In the genomic region with DNA sequence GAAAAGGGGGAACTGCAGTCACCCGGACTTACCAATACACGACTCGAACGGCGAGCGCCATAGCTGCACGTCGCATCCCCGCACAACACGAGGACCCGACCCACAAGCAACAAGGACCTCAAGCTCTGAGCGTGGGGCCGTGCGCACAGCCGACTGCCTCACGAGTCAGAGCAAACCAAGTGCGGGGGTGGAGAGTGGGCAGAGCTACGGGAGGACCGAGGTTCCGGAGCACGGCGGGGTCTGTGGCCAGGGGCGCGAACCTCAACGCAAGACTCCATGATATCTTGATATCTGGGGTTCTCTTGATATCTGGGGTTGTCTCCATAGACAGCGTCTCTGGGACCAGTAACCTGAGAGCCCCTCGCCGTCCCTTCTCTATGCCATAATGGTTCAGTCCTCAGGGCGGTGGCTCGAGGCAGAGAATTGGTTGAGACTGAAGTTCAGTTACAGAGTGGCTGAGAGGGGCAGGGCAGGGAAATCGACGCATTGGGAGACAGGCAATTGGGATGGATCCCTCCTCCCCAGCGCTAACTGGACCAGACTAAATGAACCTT, we compare ENCODE assay signal across 8 mouse cellular contexts. TPM values are rescaled to one million over a fixed set of nuclear protein-coding genes. Genes with fewer than 3 reads are reported as not detected.
DNase-seq lines count a peak whose midpoint lies in the region; ATAC-seq lines count a peak whose summit lies in the region.

Gene Selenow, minus strand, starts transcription at position 183 of the 554 bp plus-strand sequence.

- peak within 1 kb of the TSS; percentile 90 for H3K4me2 ChIP-seq in heart, embryonic 14.5 days (ENCODE audit: low read length)
- peak within 1 kb of the TSS; percentile 82 for H3K4me2 ChIP-seq in liver, embryonic 13.5 days
- peak within 1 kb of the TSS; percentile 82 for H3K4me2 ChIP-seq in stomach, embryonic 16.5 days (ENCODE audit: low read depth, low read length)

- peak within 1 kb of the TSS; percentile 89 for H3K9ac ChIP-seq in heart, embryonic 14.5 days (ENCODE audit: low read length)
- H3K9ac ChIP-seq in liver, embryonic 13.5 days, result peak within 1 kb of the TSS; percentile 82
- H3K9ac ChIP-seq in stomach, embryonic 16.5 days (ENCODE audit: low read length), result peak within 1 kb of the TSS; percentile 87

- DNase-seq in CD4-positive, CD25-positive, alpha-beta regulatory T cell, adult 2 months (ENCODE audit: low read depth, low spot score), result peak; percentile 96
- DNase-seq in fibroblast of lung, adult 2 months (ENCODE audit: low read depth), result peak; percentile 81
- DNase-seq in kidney, postnatal 14 days, result peak; percentile 91
- DNase-seq in liver, embryonic 13.5 days, result peak; percentile 89
- DNase-seq in neural tube, embryonic 10.5 days (ENCODE audit: extremely low spot score, low spot score), result peak; percentile 95

- H3K36me3 ChIP-seq in heart, embryonic 14.5 days (ENCODE audit: control insufficient read depth, insufficient read depth, low read length), result peaks cover 31% of the 10 kb centered on the region
- peaks cover 25% of the 10 kb centered on the region for H3K36me3 ChIP-seq in liver, embryonic 13.5 days
- peaks cover 9% of the 10 kb centered on the region; the same call in 1 of the 2 replicates for H3K36me3 ChIP-seq in stomach, embryonic 16.5 days (ENCODE audit: control insufficient read depth, insufficient read depth, low read length)

- H3K27ac ChIP-seq in brown adipose tissue, adult 24 weeks (replicated peaks; ENCODE audit: low read depth, low read length), result peak within 1 kb of the TSS; percentile 98
- H3K27ac ChIP-seq in heart, embryonic 14.5 days (replicated peaks in 1 of 2; ENCODE audit: control insufficient read depth in 1 of 2, insufficient read depth in 1 of 2, low read depth in 2 of 2, low read length in 2 of 2), result peak within 1 kb of the TSS; percentile 82 to 87
- H3K27ac ChIP-seq in liver, embryonic 13.5 days, result peak within 1 kb of the TSS; percentile 80
- peak within 1 kb of the TSS; percentile 72 for H3K27ac ChIP-seq in stomach, embryonic 16.5 days (ENCODE audit: low read length)

- no peaks in the 10 kb centered on the region for H3K27me3 ChIP-seq in heart, embryonic 14.5 days (ENCODE audit: control insufficient read depth, insufficient read depth, low read length)
- peaks cover 17% of the 10 kb centered on the region for H3K27me3 ChIP-seq in liver, embryonic 13.5 days
- no peaks in the 10 kb centered on the region for H3K27me3 ChIP-seq in stomach, embryonic 16.5 days (ENCODE audit: control insufficient read depth, insufficient read depth, low read length)

- peak; percentile 91 for ATAC-seq in heart, embryonic 14.5 days (ENCODE audit: insufficient number of reproducible peaks, insufficient read depth, low FRiP score, low read depth)
- peak; percentile 95 for ATAC-seq in liver, embryonic 13.5 days (ENCODE audit: low read depth)
- peak; percentile 95 for ATAC-seq in stomach, embryonic 16.5 days (ENCODE audit: insufficient read depth, low FRiP score)

- peak within 1 kb of the TSS; percentile 75 for H3K4me3 ChIP-seq in brown adipose tissue, adult 24 weeks (ENCODE audit: insufficient read depth, low read depth, low read length)
- peak within 1 kb of the TSS; percentile 67 to 84 for H3K4me3 ChIP-seq in heart, embryonic 14.5 days (ENCODE audit: control insufficient read depth in 1 of 2, insufficient read depth in 1 of 2, low read depth in 1 of 2, low read length in 2 of 2)
- peak within 1 kb of the TSS; percentile 74 for H3K4me3 ChIP-seq in liver, embryonic 13.5 days (replicated peaks)
- peak within 1 kb of the TSS; percentile 89 for H3K4me3 ChIP-seq in stomach, embryonic 16.5 days (replicated peaks; ENCODE audit: low read length)

- H3K9me3 ChIP-seq in heart, embryonic 14.5 days (ENCODE audit: control insufficient read depth, low read length), result no peaks in the 10 kb centered on the region
- H3K9me3 ChIP-seq in liver, embryonic 13.5 days (replicated peaks), result no peaks in the 10 kb centered on the region
- no peaks in the 10 kb centered on the region for H3K9me3 ChIP-seq in stomach, embryonic 16.5 days (replicated peaks; ENCODE audit: control insufficient read depth, low read length)

- WGBS in heart, embryonic 14.5 days, result under 1% methylated on average over 33 of the region's 33 CpGs
- under 1% methylated on average over 33 of the region's 33 CpGs for WGBS in liver, embryonic 13.5 days (ENCODE audit: insufficient replicate concordance)
- 0% methylated on average over 33 of the region's 33 CpGs for WGBS in stomach, embryonic 16.5 days

- H3K4me1 ChIP-seq in brown adipose tissue, adult 24 weeks (ENCODE audit: control insufficient read depth, insufficient read depth, insufficient read length, low read length), result peaks cover 7% of the 10 kb centered on the region; the same call in 1 of the 2 replicates
- peaks cover 15 to 23% of the 10 kb centered on the region in 2 experiments for H3K4me1 ChIP-seq in heart, embryonic 14.5 days (ENCODE audit: control insufficient read depth in 2 of 2, insufficient read depth in 2 of 2, low read length in 2 of 2)
- H3K4me1 ChIP-seq in liver, embryonic 13.5 days (replicated peaks), result peaks cover 43% of the 10 kb centered on the region
- peaks cover 12% of the 10 kb centered on the region for H3K4me1 ChIP-seq in stomach, embryonic 16.5 days (ENCODE audit: control insufficient read depth, insufficient read depth, low read length)

RNA-seq across cellular contexts. Expression of gene Selenow, which starts in this region (rescaled TPM):
- 320 and 478 TPM in 2 replicates for polyA plus RNA-seq in brown adipose tissue, adult 24 weeks (2012; ENCODE audit: insufficient read depth, insufficient read length, missing spikeins)
- 828 and 831 TPM in 2 replicates for polyA plus RNA-seq in heart, embryonic 14.5 days (2014; fragmentation: Nextera tagmentation; extraction: Ambion mirVana)
- 368 and 374 TPM in 2 replicates for polyA plus RNA-seq in liver, embryonic 13.5 days (2015; fragmentation: Nextera tagmentation; extraction: Ambion mirVana)
- polyA plus RNA-seq in stomach, embryonic 16.5 days (2015; fragmentation: Nextera tagmentation; extraction: Ambion mirVana), result 684 and 739 TPM in 2 replicates

Comparison
In these comparisons a context has a peak if more than half of its experiments do, and no peak if none do; other contexts are left out.
1. Peak in every context shown above with its lines: DNase-seq, ATAC-seq, H3K4me3 ChIP-seq and H3K27ac ChIP-seq.